Mouse (Mus musculus) ES-Bruce4 (cell line): ENCODE measurements around the gene Ppp1r13b.

Experiments
- CTCF ChIP-seq: IDR thresholded peaks from one replicate; pipeline ENCODE4 v1.8.1; 2011; ENCODE audit warnings: low read depth, low read length
- EP300 ChIP-seq: IDR thresholded peaks from 2 replicates; pipeline ENCODE4 v1.6.1; 2011; ENCODE audit warnings: low read depth, low read length; ENCODE audit not compliant: insufficient read depth
- POLR2A ChIP-seq: IDR thresholded peaks from one replicate; pipeline ENCODE4 v1.8.1; 2011; ENCODE audit warnings: low read length; ENCODE audit not compliant: insufficient read depth

DNA sequence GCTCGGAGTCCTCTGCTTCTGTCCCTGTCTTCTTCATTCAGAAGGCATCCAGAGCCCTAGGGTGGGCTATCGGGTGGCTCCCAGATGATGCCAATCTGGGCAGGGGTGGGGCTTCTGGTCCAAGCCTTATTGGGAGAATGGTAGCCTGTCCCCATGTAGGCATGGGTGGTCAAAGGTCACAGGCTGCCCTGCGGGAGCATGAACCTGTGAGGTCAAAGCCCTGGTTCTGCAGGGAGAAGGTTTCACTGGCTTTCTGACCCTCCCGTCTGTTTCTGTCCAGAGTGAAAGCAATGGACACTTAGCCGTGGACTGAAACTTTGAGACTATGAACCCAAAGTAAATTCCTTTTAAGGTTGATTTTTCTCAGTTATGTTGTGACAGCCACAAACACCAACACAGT lies 48.3 kb upstream of the Ppp1r13b start:
- TF ChIP-seq CTCF = no peak
- no peak for TF ChIP-seq EP300
- TF ChIP-seq POLR2A = no peak
